ENCODE assay signal across 19 mouse cellular contexts in genomic region chr10:8768654-8769053, GRCm38 (mm10).
A peak's percentile ranks its signal among the peaks of the same experiment; 100 is the strongest.
DNase-seq lines count a peak whose midpoint lies in the region; ATAC-seq and TF ChIP-seq lines count a peak whose summit lies in the region.
"Had no signal": no experiment of that assay in that cellular context is flagged by ENCODE, and none has a peak within 500 bp of the region (broad histone marks: within the 10 kb centered on the region; RNA-seq: fewer than 3 reads in every experiment).

No protein-coding gene starts in this region.

- no peak overlapping the region for H3K27ac ChIP-seq in stomach, embryonic 16.5 days (ENCODE audit: low read length)
- no peak overlapping the region for H3K27ac ChIP-seq in stomach, postnatal 0 days (replicated peaks)
- H3K27ac ChIP-seq in hindbrain, embryonic 13.5 days = no peak overlapping the region
- H3K27ac ChIP-seq: limb, embryonic 10.5 days; liver, embryonic 12.5 days; lung, embryonic 15.5 days; neural tube, embryonic 13.5 days had no signal

- H3K36me3 ChIP-seq in stomach, embryonic 16.5 days (ENCODE audit: control insufficient read depth, insufficient read depth, low read length) = no peaks in the 10 kb centered on the region
- peaks cover 5% of the 10 kb centered on the region; the same call in 1 of the 2 replicates for H3K36me3 ChIP-seq in stomach, postnatal 0 days (ENCODE audit: control insufficient read depth, insufficient read depth, low read length)
- H3K36me3 ChIP-seq in hindbrain, embryonic 13.5 days = 0 out of 2 replicates have a peak, but pooled peaks cover 3% of the 10 kb centered on the region
- H3K36me3 ChIP-seq: lung, embryonic 15.5 days; neural tube, embryonic 13.5 days had no signal

- no peak overlapping the region for H3K4me2 ChIP-seq in stomach, embryonic 16.5 days (ENCODE audit: low read depth, low read length)
- no peak overlapping the region for H3K4me2 ChIP-seq in stomach, postnatal 0 days (replicated peaks; ENCODE audit: low read depth)
- H3K4me2 ChIP-seq in hindbrain, embryonic 13.5 days = no peak overlapping the region
- H3K4me2 ChIP-seq: liver, embryonic 12.5 days; lung, embryonic 15.5 days; neural tube, embryonic 13.5 days had no signal

- no peak for TF ChIP-seq CTCF in stomach, postnatal 0 days (IDR thresholded peaks at IDR 0.05; ENCODE audit: low read depth)

- 0 out of 2 replicates have a peak, but pooled peaks cover 3% of the 10 kb centered on the region for H3K9me3 ChIP-seq in stomach, embryonic 16.5 days (replicated peaks; ENCODE audit: control insufficient read depth, low read length)
- no peaks in the 10 kb centered on the region for H3K9me3 ChIP-seq in stomach, postnatal 0 days (ENCODE audit: control insufficient read depth, low read length)
- H3K9me3 ChIP-seq in hindbrain, embryonic 13.5 days = peaks cover 4% of the 10 kb centered on the region; the same call in 1 of the 2 replicates
- H3K9me3 ChIP-seq: limb, embryonic 10.5 days; liver, embryonic 12.5 days; lung, embryonic 15.5 days; neural tube, embryonic 13.5 days had no signal

- intact Hi-C loops in left cerebral cortex, postnatal 10 days (cut with DNase I) = no loop called here

- ATAC-seq in stomach, embryonic 16.5 days (ENCODE audit: insufficient read depth, low FRiP score) = 0 out of 2 replicates have a peak, but pooled peaks have one; percentile 33
- no peak for ATAC-seq in stomach, postnatal 0 days (ENCODE audit: low FRiP score, low TSS enrichment)
- ATAC-seq in hindbrain, embryonic 13.5 days (ENCODE audit: low FRiP score) = no peak
- ATAC-seq: liver, embryonic 12.5 days had no signal

- peak; percentile 67 for DNase-seq in adrenal gland, adult 2 months
- DNase-seq in adrenal gland, postnatal 4 days (ENCODE audit: low spot score in 2 of 2) = no peak
- DNase-seq in stomach, postnatal 0 days (ENCODE audit: low spot score) = no peak
- DNase-seq in fibroblast of lung, adult 2 months (ENCODE audit: low read depth) = peak; percentile 70
- no peak for DNase-seq in thymus, postnatal 4 days
- no peak for DNase-seq in left cerebral cortex, postnatal 10 days (ENCODE audit: extremely low spot score in 1 of 2, low spot score in 2 of 2)
- DNase-seq: cerebellum, postnatal 10 days; kidney, adult 2 months; kidney, postnatal 36 days; layer of hippocampus, postnatal 36 days; right cerebral cortex, postnatal 25 days; thymus, adult 18-20 months had no signal

- H3K9ac ChIP-seq in stomach, embryonic 16.5 days (ENCODE audit: low read length) = no peak overlapping the region
- H3K9ac ChIP-seq in stomach, postnatal 0 days (ENCODE audit: low read length) = no peak overlapping the region
- H3K9ac ChIP-seq in hindbrain, embryonic 13.5 days = no peak overlapping the region
- H3K9ac ChIP-seq: liver, embryonic 12.5 days; lung, embryonic 15.5 days; neural tube, embryonic 13.5 days had no signal

- TF ChIP-seq EP300 in stomach, postnatal 0 days (optimal IDR thresholded peaks at IDR 0.05) = no peak

- H3K4me3 ChIP-seq in stomach, embryonic 16.5 days (replicated peaks; ENCODE audit: low read length) = no peak overlapping the region
- H3K4me3 ChIP-seq in stomach, postnatal 0 days (ENCODE audit: low read depth, low read length) = no peak overlapping the region
- no peak overlapping the region for H3K4me3 ChIP-seq in hindbrain, embryonic 13.5 days
- H3K4me3 ChIP-seq: erythroblast, embryonic 14.5 days; limb, embryonic 10.5 days; liver, embryonic 12.5 days; lung, embryonic 15.5 days; neural tube, embryonic 13.5 days had no signal

- no peaks in the 10 kb centered on the region for H3K4me1 ChIP-seq in stomach, embryonic 16.5 days (ENCODE audit: control insufficient read depth, insufficient read depth, low read length)
- H3K4me1 ChIP-seq in stomach, postnatal 0 days (replicated peaks; ENCODE audit: control insufficient read depth, insufficient read depth) = no peaks in the 10 kb centered on the region
- no peaks in the 10 kb centered on the region for H3K4me1 ChIP-seq in hindbrain, embryonic 13.5 days (replicated peaks)
- H3K4me1 ChIP-seq: liver, embryonic 12.5 days had no signal

- H3K27me3 ChIP-seq in stomach, embryonic 16.5 days (ENCODE audit: control insufficient read depth, insufficient read depth, low read length) = no peaks in the 10 kb centered on the region
- no peaks in the 10 kb centered on the region for H3K27me3 ChIP-seq in stomach, postnatal 0 days (ENCODE audit: control insufficient read depth, insufficient read depth, low read length)
- H3K27me3 ChIP-seq in hindbrain, embryonic 13.5 days = no peaks in the 10 kb centered on the region
- H3K27me3 ChIP-seq: liver, embryonic 12.5 days; lung, embryonic 15.5 days; neural tube, embryonic 13.5 days had no signal

- WGBS in stomach, embryonic 16.5 days = 86% methylated on average over 8 of the region's 8 CpGs
- WGBS in stomach, postnatal 0 days = 72% methylated on average over 8 of the region's 8 CpGs
- WGBS in hindbrain, embryonic 13.5 days = 88% methylated on average over 8 of the region's 8 CpGs

Comparison
In these comparisons a context has a peak if more than half of its experiments do, and no peak if none do; other contexts are left out.
1. DNase-seq: peak in adrenal gland, adult 2 months (single experiment) and fibroblast of lung, adult 2 months (single experiment); none in adrenal gland, postnatal 4 days (0 of 2), stomach, postnatal 0 days (single experiment), thymus, postnatal 4 days (single experiment) and left cerebral cortex, postnatal 10 days (0 of 2).